Mouse (Mus musculus): Measurements from ENCODE around the gene Trim26.

DNA sequence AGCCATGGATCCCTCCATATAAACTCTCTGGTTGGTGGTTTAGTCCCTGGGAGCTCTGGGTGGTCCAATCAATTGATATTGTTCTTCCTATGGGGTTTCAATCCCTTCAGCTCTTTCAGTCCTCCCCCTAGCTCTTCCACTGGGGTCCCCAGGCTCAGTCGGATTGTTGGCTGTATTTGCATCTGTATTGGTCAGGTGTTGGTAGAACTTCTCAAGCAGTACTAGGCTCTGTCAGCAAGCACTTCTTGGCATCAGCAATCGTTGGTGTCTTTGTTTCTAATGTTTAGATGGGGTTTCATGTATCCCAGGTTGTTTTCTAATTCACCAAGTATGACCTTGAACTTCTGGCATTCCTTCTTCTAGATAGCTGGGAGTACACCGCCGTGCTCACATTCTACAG lies 4.2 kb upstream of the Trim26 start:
- TF ChIP-seq CTCF (IDR thresholded peaks at IDR 0.05): no peak
- no peak for TF ChIP-seq EP300 (IDR thresholded peaks at IDR 0.05)

All from lung, postnatal 0 days (tissue).